ENCODE assay signal across 20 mouse cellular contexts in genomic region chr15:10225701-10226100, GRCm38 (mm10). TPM values are rescaled to one million over a fixed set of nuclear protein-coding genes. Genes with fewer than 3 reads are reported as not detected.
DNase-seq lines count a peak whose midpoint lies in the region; TF ChIP-seq lines count a peak whose summit lies in the region.
"Had no signal": no experiment of that assay in that cellular context is flagged by ENCODE, and none has a peak within 500 bp of the region (broad histone marks: within the 10 kb centered on the region; RNA-seq: fewer than 3 reads in every experiment).

No protein-coding gene starts in this region.

- no peak overlapping the region for H3K4me3 ChIP-seq in cerebellum, adult 2 months (replicated peaks; ENCODE audit: insufficient read depth, low read depth, low read length)
- H3K4me3 ChIP-seq in liver, adult 2 months (ENCODE audit: insufficient read depth, low read depth, low read length) = no peak overlapping the region
- no peak overlapping the region for H3K4me3 ChIP-seq in kidney, adult 2 months (ENCODE audit: insufficient read depth, low read depth, low read length)
- H3K4me3 ChIP-seq in thymus, adult 2 months (ENCODE audit: control insufficient read depth, insufficient read depth, low read length) = no peak overlapping the region
- H3K4me3 ChIP-seq: embryonic facial prominence, embryonic 15.5 days; forebrain, embryonic 10.5 days; heart, embryonic 13.5 days; limb, embryonic 13.5 days; lung, embryonic 15.5 days; midbrain, embryonic 12.5 days; myocyte; neural tube, embryonic 15.5 days had no signal

- peak; percentile 33 to 55 for DNase-seq in cerebellum, adult 2 months
- no peak for DNase-seq in cerebellum, adult 8-10 months
- peak; percentile 100 for DNase-seq in liver, adult 2 months (ENCODE audit: extremely low read depth, low read depth, low spot score)
- no peak for DNase-seq in liver
- peak; percentile 95 for DNase-seq in kidney, adult 2 months
- DNase-seq in kidney, postnatal 25 days = peak; percentile 74 to 84
- DNase-seq in thymus, adult 2 months = no peak
- DNase-seq in lung, postnatal 36 days = no peak
- DNase-seq: heart, adult 11 months; heart, postnatal 36 days; thymus, postnatal 25 days had no signal

- 0 out of 2 replicates have a peak, but pooled peaks cover 2% of the 10 kb centered on the region for H3K36me3 ChIP-seq in liver, adult 2 months (ENCODE audit: control insufficient read depth, insufficient read depth, low read length)
- no peaks in the 10 kb centered on the region for H3K36me3 ChIP-seq in kidney, adult 2 months (ENCODE audit: control insufficient read depth, insufficient read depth, low read length)
- H3K36me3 ChIP-seq in thymus, adult 2 months (ENCODE audit: control insufficient read depth, insufficient read depth, low read length) = no peaks in the 10 kb centered on the region
- H3K36me3 ChIP-seq: embryonic facial prominence, embryonic 15.5 days; forebrain, embryonic 10.5 days; heart, embryonic 13.5 days; limb, embryonic 13.5 days; lung, embryonic 15.5 days; midbrain, embryonic 12.5 days; neural tube, embryonic 15.5 days had no signal

- H3K4me1 ChIP-seq in cerebellum, adult 2 months (ENCODE audit: control insufficient read depth, insufficient read depth, low read length) = no peaks in the 10 kb centered on the region
- peaks cover 22% of the 10 kb centered on the region for H3K4me1 ChIP-seq in liver, adult 2 months (ENCODE audit: control insufficient read depth, insufficient read depth, low read length)
- peaks cover 2% of the 10 kb centered on the region; the same call in 1 of the 2 replicates for H3K4me1 ChIP-seq in kidney, adult 2 months (ENCODE audit: control insufficient read depth, insufficient read depth, low read length)
- no peaks in the 10 kb centered on the region for H3K4me1 ChIP-seq in thymus, adult 2 months (replicated peaks; ENCODE audit: control insufficient read depth, insufficient read depth, low read length)
- H3K4me1 ChIP-seq: embryonic facial prominence, embryonic 15.5 days; forebrain, embryonic 10.5 days; heart, embryonic 13.5 days; limb, embryonic 13.5 days; lung, embryonic 15.5 days; midbrain, embryonic 12.5 days; neural tube, embryonic 15.5 days had no signal

- TF ChIP-seq CTCF in cerebellum, adult 2 months (IDR thresholded peaks at IDR 0.05; ENCODE audit: borderline replicate concordance, insufficient read depth, low read depth, low read length) = no peak
- TF ChIP-seq CTCF in liver, adult 2 months (IDR thresholded peaks at IDR 0.05; ENCODE audit: low read depth, low read length) = no peak
- no peak for TF ChIP-seq CTCF in kidney, adult 2 months (conservative IDR thresholded peaks at IDR 0.05; ENCODE audit: insufficient read depth, insufficient read length, low read depth, low read length)
- no peak for TF ChIP-seq CTCF in thymus, adult 2 months (IDR thresholded peaks at IDR 0.05; ENCODE audit: borderline replicate concordance, control insufficient read depth, extremely low read depth, insufficient read depth, low read length, poor library complexity)

- TF ChIP-seq POLR2A in cerebellum, adult 2 months (IDR thresholded peaks at IDR 0.05; ENCODE audit: borderline replicate concordance, insufficient read depth, low read length) = no peak
- no peak for TF ChIP-seq POLR2A in liver, adult 2 months (IDR thresholded peaks at IDR 0.05; ENCODE audit: extremely low read depth, insufficient read depth, low read length)
- TF ChIP-seq POLR2A in kidney, adult 2 months (IDR thresholded peaks at IDR 0.05; ENCODE audit: low read depth, low read length) = no peak
- no peak for TF ChIP-seq POLR2A in thymus, adult 2 months (IDR thresholded peaks at IDR 0.05; ENCODE audit: control insufficient read depth, extremely low read depth, insufficient read depth, low read length, poor library complexity)

- no peak overlapping the region for H3K27ac ChIP-seq in cerebellum, adult 2 months (ENCODE audit: insufficient read depth, low read length)
- peak overlapping the region; percentile 48; the same call in 1 of the 2 replicates for H3K27ac ChIP-seq in liver, adult 2 months (replicated peaks; ENCODE audit: insufficient read depth, low read depth, low read length)
- 0 out of 2 replicates have a peak overlapping the region, but pooled peaks have one; percentile 37 for H3K27ac ChIP-seq in kidney, adult 2 months (ENCODE audit: insufficient read depth, low read depth, low read length)
- H3K27ac ChIP-seq in thymus, adult 2 months (ENCODE audit: control insufficient read depth, insufficient read depth, low read length) = no peak overlapping the region
- H3K27ac ChIP-seq: embryonic facial prominence, embryonic 15.5 days; forebrain, embryonic 10.5 days; heart, embryonic 13.5 days; limb, embryonic 13.5 days; lung, embryonic 15.5 days; midbrain, embryonic 12.5 days; neural tube, embryonic 15.5 days had no signal

- WGBS in cerebellum, adult 2 months = 6% methylated on average over 4 of the region's 4 CpGs
- 26% methylated on average over 4 of the region's 4 CpGs for WGBS in liver, adult 2 months
- 32% methylated on average over 4 of the region's 4 CpGs for WGBS in kidney, adult 2 months
- WGBS in thymus, adult 2 months = 93% methylated on average over 4 of the region's 4 CpGs

- no peaks in the 10 kb centered on the region for H3K27me3 ChIP-seq in cerebellum, adult 2 months (ENCODE audit: control insufficient read depth, insufficient read depth, low read length)
- H3K27me3 ChIP-seq in liver, adult 2 months (ENCODE audit: control insufficient read depth, insufficient read depth, low read length) = no peaks in the 10 kb centered on the region
- no peaks in the 10 kb centered on the region; the same call in 1 of the 2 replicates for H3K27me3 ChIP-seq in kidney, adult 2 months (replicated peaks; ENCODE audit: control insufficient read depth, insufficient read depth, low read length)
- H3K27me3 ChIP-seq in thymus, adult 2 months (ENCODE audit: control insufficient read depth, insufficient read depth, low read length) = no peaks in the 10 kb centered on the region
- H3K27me3 ChIP-seq: embryonic facial prominence, embryonic 15.5 days; heart, embryonic 13.5 days; limb, embryonic 13.5 days; lung, embryonic 15.5 days; midbrain, embryonic 12.5 days; neural tube, embryonic 15.5 days had no signal

- peak overlapping the region; percentile 49; the same call in 1 of the 2 replicates for H3K9ac ChIP-seq in liver, adult 2 months (ENCODE audit: low read depth, low read length)
- H3K9ac ChIP-seq: embryonic facial prominence, embryonic 15.5 days; heart, embryonic 13.5 days; limb, embryonic 13.5 days; lung, embryonic 15.5 days; midbrain, embryonic 12.5 days; neural tube, embryonic 15.5 days had no signal

- peaks cover 25% of the 10 kb centered on the region for H3K79me2 ChIP-seq in liver, adult 2 months (ENCODE audit: control insufficient read depth, insufficient read depth, low read length)

RNA-seq across cellular contexts. Expression of gene Prlr, which starts 48.7 kb away (rescaled TPM):
- 1.4 and 2.6 TPM in 2 replicates for polyA plus RNA-seq in cerebellum, adult 2 months (2012; rRNA removed)
- total RNA-seq in liver, adult 2 months (2014; rRNA removed) = 123 and 171 TPM in 2 replicates
- 107 and 167 TPM in 2 replicates for polyA plus RNA-seq in liver, adult 2 months (2012; rRNA removed)
- 75.9 and 82.0 TPM in 2 replicates for polyA plus RNA-seq in kidney, adult 2 months (2012; rRNA removed)
- 0.16 and 0.28 TPM in 2 replicates for polyA plus RNA-seq in thymus, adult 2 months (2012; rRNA removed)
- total RNA-seq: MEL had no signal
- polyA plus RNA-seq: myocyte had no signal

Comparison
In these comparisons a context has a peak if more than half of its experiments do, and no peak if none do; other contexts are left out.
1. DNase-seq: peak in cerebellum, adult 2 months (2 of 2), liver, adult 2 months (single experiment), kidney, adult 2 months (single experiment) and kidney, postnatal 25 days (2 of 2); none in cerebellum, adult 8-10 months (single experiment), liver (single experiment), thymus, adult 2 months (single experiment) and lung, postnatal 36 days (single experiment).
2. H3K27ac ChIP-seq: peak in liver, adult 2 months (single experiment) and kidney, adult 2 months (single experiment); none in cerebellum, adult 2 months (single experiment) and thymus, adult 2 months (single experiment).
3. RNA of gene Prlr, which starts 48.7 kb away (polyA plus RNA-seq): 107 to 167 TPM in liver, adult 2 months and 75.9 to 82.0 TPM in kidney, adult 2 months; 1.4 to 2.6 TPM in cerebellum, adult 2 months and 0.16 to 0.28 TPM in thymus, adult 2 months; every median in the first group is over 10 times any median in the second.